Mouse (Mus musculus) lung, postnatal 36 days (tissue): ENCODE data around the gene Aurkaip1.

Source experiments
- DNase-seq: peaks from one replicate; pipeline ENCODE4 v3.0.0; 2022; ENCODE audit warnings: mixed read lengths

Gene Aurkaip1

DNA sequence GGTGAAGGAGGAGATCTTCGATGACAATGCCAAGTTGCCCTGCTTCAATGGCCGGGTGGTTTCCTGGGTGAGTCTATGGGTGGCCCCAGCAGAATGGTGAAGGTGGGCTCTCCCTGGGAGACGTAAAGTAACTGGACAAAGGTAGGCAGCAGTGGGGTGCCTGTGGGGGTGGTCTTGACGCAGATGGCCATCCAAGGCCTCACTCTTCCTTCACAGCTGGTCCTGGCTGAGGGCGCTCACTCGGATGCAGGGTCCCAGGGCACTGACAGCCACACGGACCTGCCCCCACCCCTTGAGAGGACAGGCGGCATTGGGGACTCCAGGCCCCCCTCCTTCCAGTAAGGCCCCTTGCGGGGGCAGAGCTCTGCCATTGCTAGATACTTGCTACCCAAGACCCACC lies 22.3 kb downstream of the Aurkaip1 start:
- DNase-seq, result no peak

GRCm38 (mm10) chr4:155854991-155855390 lies 23.9 kb downstream of the Aurkaip1 start:
- DNase-seq, result no peak

GRCm38 (mm10) chr4:155856071-155856470 lies 25.0 kb downstream of the Aurkaip1 start:
- no peak for DNase-seq

GRCm38 (mm10) chr4:155856881-155857280 lies 25.8 kb downstream of the Aurkaip1 start:
- DNase-seq, result no peak

DNA sequence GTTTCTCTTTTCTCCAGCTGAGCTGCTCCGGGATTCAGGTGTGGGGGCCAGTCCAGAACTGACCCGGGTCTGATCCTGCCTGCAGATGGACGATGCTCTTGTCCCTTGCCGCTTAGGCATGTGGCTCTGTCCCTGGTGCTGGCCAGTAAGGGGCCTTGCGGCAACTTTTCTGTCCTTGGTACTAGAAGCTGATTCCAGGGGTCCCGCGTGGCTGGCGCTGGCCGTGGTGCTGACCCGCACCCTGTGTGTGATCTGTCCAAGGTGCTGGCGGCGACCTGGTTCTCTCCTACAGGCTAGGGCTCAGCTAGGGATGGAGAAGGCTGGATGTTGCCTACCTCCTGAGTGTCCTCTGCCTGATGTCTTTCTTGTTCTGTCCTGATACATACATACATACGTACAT lies 28.2 kb downstream of the Aurkaip1 start:
- DNase-seq, result no peak

DNA sequence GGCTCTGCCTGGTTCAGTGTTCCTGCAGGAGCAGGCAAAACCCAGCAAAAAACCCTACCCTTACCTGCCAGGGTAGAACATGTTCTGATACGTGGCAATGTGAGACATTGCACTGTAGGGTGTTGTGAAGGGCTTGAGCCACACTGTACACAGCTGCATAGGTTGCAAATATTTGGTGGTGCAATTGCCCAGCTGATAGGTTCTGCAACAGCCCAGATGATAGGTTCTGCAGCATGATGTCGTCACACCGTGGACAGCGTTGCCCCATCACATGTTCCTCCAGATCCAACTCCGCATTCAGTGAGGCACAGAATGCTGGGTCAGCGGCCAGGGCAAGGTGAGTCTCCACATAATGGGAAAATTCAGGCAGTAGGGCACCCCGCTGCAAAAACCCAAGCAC lies 30.7 kb downstream of the Aurkaip1 start:
- DNase-seq, result no peak

GRCm38 (mm10) chr4:155863001-155863400 lies 31.9 kb downstream of the Aurkaip1 start, which contains the start of gene Tas1r3:
Gene Tas1r3, minus strand, starts transcription at chr4:155863362.
- no peak for DNase-seq

- peak; percentile 38 for DNase-seq
Observed at GRCm38 (mm10) chr4:155868614-155869298, 37.7 kb downstream of the Aurkaip1 start.

- DNase-seq, result peak; percentile 98
Observed at GRCm38 (mm10) chr4:155869317-155870033, 38.4 kb downstream of the Aurkaip1 start, which contains the start of the genes Cptp and Ints11. Gene Cptp, minus strand, starts transcription at chr4:155869440. Gene Ints11, plus strand, starts transcription at chr4:155869546.

DNA sequence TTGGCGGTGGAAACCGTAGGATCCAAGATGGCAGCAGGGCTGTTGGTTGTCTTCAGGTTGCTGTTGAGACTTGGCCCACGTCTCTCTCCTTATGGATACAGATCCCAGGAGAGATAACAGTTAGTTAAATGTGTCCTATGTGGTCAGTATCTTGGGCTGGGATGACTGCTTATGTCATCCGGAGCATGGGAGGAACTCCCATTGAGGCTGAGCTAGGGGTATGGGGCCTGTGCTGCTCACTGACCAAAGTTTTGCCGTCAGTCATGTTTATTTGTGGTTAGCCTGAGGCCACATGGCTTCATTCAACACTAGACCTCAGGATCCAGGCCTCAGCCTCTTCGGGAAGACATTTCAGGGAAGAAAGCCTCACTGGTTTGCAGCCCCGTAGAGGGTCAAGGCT lies 40.3 kb downstream of the Aurkaip1 start:
- no peak for DNase-seq
